In the genomic region with DNA sequence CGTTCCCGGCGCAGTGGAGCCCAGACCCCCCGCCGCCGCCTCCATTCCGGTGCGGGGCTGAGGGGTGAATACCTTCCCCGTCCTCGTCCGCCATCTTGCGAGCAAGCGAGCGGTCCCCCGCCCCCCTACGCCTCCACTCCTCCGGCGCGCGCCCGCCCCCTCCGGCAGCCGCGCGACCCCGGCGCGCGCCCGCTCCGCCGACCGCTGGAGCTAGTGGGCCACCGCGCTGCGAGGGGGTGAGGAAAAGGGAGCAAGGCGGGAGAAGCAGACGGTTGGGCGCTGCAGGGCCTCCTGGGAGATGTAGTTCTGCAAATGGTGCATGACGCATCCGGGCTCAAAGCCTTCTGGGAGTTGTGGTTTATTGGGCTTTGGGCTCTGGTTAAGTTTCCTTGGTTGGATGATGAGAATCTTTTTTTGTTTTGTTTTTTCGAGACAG, we compare ENCODE assay signal across 8 mouse cellular contexts. TPM values are rescaled to one million over a fixed set of nuclear protein-coding genes. Genes with fewer than 3 reads are reported as not detected.
A peak's percentile ranks its signal among the peaks of the same experiment; 100 is the strongest.
DNase-seq lines count a peak whose midpoint lies in the region; ATAC-seq and TF ChIP-seq lines count a peak whose summit lies in the region.

A gene (minus strand): TSS at position 261 of the 436 bp plus-strand sequence.

- POLR2A ChIA-PET in Patski (lab: Charles Lee), result interaction anchor here (1.7 kb wide), 2 partner anchors 18 to 38 kb away, joined by 5 to 6 read pairs; no protein-coding TSS in a partner anchor

- peak within 1 kb of the TSS; percentile 95 for H3K27ac ChIP-seq in hindbrain, embryonic 15.5 days (replicated peaks)

- DNase-seq in Patski (ENCODE audit: low read depth, low spot score), result peak; percentile 84
- peak; percentile 93 to 95 for DNase-seq in cerebellum, postnatal 14 days
- DNase-seq in frontal cortex, postnatal 25 days (ENCODE audit: low spot score in 2 of 2), result peak; percentile 79 to 84
- peak; percentile 88 for DNase-seq in left cerebral cortex, adult 11 months (ENCODE audit: low spot score)
- DNase-seq in lung, postnatal 4 days, result peak; percentile 92 to 95
- peak; percentile 81 for DNase-seq in retina, postnatal 7 days (ENCODE audit: low read depth, low spot score)
- peak; percentile 83 for DNase-seq in urinary bladder, adult 2 months (ENCODE audit: low spot score)

- no peaks in the 10 kb centered on the region for H3K27me3 ChIP-seq in Patski
- H3K27me3 ChIP-seq in hindbrain, embryonic 15.5 days, result no peaks in the 10 kb centered on the region

- no peaks in the 10 kb centered on the region for H3K9me3 ChIP-seq in hindbrain, embryonic 15.5 days

- TF ChIP-seq CTCF in Patski (IDR thresholded peaks at IDR 0.05), result no peak

- peak; percentile 93 for ATAC-seq in Patski
- peak; percentile 98 for ATAC-seq in hindbrain, embryonic 15.5 days (ENCODE audit: low FRiP score, low read depth)

- H3K4me2 ChIP-seq in hindbrain, embryonic 15.5 days, result peak within 1 kb of the TSS; percentile 67

- CTCF ChIA-PET in Patski (lab: Charles Lee), result interaction anchor here (1.0 kb wide), 1 partner anchor 13 kb away, joined by 3 read pairs; no protein-coding TSS in a partner anchor

- H3K36me3 ChIP-seq in hindbrain, embryonic 15.5 days, result no peaks in the 10 kb centered on the region

- 1% methylated on average over 33 of the region's 42 CpGs for WGBS in hindbrain, embryonic 15.5 days

- H3K9ac ChIP-seq in hindbrain, embryonic 15.5 days, result peak within 1 kb of the TSS; percentile 83

- H3K4me3 ChIP-seq in hindbrain, embryonic 15.5 days, result peak within 1 kb of the TSS; percentile 86

- in situ Hi-C loops in Patski (cut with MboI; ENCODE audit: low pct_unique_long_range_greater_than_20kb), result no loop called here

- peaks cover 32% of the 10 kb centered on the region for H3K4me1 ChIP-seq in hindbrain, embryonic 15.5 days (replicated peaks)

RNA-seq across cellular contexts. Expression of the gene that starts here (rescaled TPM):
- 83.8 TPM for polyA plus RNA-seq in Patski (2021)
- polyA plus RNA-seq in hindbrain, embryonic 15.5 days (2015; fragmentation: Nextera tagmentation; extraction: Ambion mirVana), result 95.4 and 100 TPM in 2 replicates
- polyA plus RNA-seq in urinary bladder, adult 2 months (2012; rRNA removed), result 20.6 and 22.3 TPM in 2 replicates

Comparison
In these comparisons a context has a peak if more than half of its experiments do, and no peak if none do; other contexts are left out.
1. Peak in every context shown above with its lines: DNase-seq, ATAC-seq, H3K4me3 ChIP-seq and H3K27ac ChIP-seq.